Mouse (Mus musculus) cerebellum, adult 9-10 months (tissue): Measurements from ENCODE around the gene Lrfn2.
A peak's percentile ranks its signal among the peaks of the same experiment; 100 is the strongest.

Experiments used
- DNase-seq: peaks from one replicate; pipeline ENCODE4 v3.0.0; 2022

The Lrfn2 gene

DNA sequence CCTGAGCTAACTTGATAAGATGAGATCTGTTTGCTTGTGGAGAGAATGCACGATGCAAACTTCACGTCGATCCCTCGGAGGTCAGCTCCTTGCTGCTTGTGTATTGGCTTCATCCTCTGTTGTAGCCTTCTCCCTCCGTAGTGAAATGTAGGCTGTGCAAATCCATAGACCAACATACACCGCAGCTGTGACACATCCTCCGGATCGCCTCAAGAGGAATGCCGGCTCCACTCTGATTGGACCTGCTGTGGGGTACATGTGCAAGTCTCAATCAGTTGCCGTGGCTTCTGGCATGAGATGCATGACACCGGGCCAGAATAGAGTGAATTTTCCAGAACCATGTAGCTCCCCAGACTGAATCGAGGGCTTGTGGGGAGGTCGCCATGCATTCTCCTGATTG lies 36.1 kb downstream of the Lrfn2 start:
- DNase-seq, result no peak

DNA sequence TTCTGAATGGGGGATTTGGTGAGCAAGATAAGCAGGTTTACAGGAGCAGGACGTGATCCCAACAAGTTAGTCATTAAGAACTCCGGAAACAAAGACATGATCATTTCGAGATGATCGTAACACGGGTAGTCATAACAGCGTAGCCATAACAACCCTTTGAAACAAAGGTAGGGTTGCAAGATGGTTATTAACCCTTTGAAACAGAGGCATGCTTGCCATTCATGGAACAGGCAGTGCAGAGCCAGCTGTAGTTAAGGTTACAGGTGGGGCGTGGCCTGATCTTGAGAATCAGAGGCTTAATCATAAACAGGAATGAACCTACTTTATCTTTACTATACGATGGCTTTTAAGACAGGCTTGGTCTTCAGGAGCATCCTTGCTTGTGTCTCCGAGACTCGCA lies 39.1 kb downstream of the Lrfn2 start:
- no peak for DNase-seq

DNA sequence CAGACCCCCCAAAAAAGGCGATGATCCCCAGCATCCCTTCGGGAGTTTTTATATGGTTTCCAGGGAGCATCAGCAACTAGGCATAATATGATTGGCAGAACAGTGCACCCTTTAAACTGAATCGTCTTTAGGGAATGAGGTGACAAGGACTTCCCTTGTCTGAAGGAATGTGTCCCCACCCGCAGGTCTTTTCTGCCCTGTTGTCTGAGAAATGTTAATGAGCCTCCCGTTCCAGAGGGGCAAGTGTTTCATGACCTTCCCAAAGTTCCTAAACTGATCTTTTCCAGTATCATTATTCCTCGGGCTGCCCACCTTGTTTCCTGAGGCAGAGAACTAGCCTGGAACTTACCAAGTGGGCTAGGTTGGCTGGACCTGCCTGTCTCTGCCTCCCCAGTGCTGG lies 40.7 kb downstream of the Lrfn2 start:
- no peak for DNase-seq

DNA sequence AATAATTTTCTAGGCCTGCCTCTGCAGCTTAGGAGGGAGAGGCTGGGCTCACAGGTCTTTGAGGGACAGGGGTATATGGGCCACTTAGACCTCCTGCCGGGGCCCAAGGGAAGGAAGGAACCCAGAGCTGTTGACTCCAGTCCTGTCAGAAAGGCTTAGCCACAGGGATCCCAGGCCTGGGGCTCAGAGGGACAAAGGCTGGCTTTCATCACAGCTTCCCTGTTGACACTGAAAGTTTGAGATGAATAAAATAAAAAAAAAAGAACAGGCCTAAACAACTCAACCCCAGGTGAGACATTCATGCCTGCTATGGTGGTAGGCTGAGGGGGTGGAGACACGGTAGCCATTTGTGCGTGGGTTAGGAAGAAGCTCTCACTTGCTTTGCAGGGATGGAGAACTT lies 41.2 kb downstream of the Lrfn2 start:
- DNase-seq, result no peak

DNA sequence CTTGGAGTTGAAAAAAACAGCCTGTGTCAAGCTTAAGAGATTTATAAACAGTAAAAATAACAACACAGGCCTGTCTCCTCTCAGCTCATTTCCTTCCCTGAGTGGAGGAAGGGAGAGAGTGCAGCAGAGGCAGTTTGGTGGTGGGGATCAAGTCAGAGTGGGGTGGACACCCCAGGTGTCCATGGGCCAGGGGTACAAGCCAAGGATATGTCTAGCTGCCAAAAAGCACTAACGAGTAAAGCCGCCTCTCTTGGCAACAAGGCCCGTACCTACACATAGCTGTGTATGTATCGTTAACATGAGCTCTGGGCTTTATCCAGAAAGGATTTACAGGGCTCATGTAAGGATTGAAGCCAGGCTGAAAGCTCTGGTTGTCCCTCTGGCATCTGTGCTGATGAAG lies 42.9 kb downstream of the Lrfn2 start:
- DNase-seq, result no peak

DNA sequence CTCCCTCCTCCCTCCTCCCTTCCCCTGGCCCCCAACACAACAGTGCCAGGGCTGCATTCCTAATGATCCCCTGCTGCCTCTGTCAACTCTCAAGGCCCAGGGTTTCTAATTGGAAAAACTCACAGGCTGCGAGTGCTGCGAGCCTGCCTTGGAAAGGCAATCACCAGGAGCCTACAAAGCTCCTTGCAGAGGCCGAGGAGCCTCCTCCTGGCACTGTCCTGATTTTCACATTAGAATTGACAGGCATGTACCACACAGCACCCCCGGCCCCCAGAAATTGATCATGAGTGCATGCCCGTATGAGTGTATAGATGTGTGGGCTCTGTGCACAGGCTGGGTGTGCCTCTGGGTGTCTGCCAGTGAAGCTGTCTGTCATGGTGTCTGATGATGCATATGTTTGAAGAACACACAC lies 44.4 kb downstream of the Lrfn2 start:
- DNase-seq, result peak; percentile 2

DNA sequence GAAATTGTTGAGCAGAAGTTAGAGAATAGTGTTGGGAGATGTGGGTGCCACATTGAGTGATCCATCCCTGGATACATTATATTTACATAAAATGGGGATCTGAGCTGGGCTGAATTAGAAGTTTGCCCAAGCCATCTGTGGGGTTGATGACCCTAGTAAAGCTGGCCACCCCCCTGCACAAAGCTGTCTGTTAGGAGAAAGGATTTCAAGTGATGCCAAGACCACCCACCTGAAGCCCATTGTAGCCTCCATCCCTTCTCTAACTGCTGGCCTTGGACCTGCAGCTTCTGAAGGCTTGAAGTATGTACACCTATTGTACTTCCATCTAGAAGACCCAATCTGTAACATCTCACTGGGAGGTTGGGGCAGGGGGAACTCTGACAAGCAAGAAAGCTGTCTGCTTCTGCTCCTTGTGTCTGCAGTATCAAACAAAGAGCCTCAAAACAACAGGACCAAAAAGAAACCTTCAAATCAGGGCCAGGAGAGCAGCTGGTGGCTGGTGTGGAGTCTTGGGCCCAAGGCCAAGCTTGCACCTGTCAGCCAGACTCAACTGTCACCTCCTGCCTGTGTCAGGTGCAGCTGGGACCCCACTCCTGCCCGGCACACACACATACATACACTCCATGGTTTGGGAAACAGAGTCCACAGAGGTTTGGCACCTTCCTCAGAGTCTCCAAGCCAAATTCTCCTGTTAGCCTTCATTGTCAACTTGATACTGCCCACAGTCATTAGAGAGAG lies 63.2 kb downstream of the Lrfn2 start:
- no peak for DNase-seq

DNA sequence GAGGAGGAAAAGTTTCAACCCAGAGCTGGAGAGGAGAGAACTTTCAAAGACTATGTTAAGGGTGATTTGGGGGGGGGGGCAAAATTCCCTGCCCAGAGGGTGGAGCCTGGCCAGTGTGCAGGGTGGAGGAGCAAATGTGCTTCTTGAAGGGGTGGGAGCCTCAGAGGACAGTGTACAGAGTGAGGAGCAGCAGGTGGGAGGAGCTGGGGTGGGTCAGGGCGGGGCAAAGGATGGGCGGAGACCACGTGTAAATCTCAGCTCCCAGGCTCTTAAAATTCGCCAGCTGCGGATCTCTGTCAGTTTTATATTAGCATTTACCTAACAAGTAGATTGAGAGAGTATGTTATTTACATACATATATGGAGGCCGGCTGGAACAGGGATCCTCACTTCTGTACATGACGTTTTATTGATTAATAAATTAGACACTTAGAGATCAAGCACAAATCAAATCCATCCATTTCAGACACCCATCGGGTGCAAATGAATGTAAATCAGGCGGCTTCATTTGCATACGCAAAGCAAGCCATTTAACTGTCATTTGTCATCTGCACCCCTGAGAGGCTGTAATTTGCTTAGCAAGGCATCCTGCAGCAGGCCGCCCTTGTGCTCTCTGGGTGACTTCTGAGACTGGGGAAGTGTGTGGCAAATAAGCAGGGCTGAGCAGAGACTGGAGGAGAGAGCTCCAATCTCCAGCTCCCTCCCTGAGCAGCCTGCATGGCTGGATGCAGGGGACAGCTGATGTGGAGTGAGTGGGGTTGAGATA lies 67.5 kb downstream of the Lrfn2 start:
- no peak for DNase-seq

DNA sequence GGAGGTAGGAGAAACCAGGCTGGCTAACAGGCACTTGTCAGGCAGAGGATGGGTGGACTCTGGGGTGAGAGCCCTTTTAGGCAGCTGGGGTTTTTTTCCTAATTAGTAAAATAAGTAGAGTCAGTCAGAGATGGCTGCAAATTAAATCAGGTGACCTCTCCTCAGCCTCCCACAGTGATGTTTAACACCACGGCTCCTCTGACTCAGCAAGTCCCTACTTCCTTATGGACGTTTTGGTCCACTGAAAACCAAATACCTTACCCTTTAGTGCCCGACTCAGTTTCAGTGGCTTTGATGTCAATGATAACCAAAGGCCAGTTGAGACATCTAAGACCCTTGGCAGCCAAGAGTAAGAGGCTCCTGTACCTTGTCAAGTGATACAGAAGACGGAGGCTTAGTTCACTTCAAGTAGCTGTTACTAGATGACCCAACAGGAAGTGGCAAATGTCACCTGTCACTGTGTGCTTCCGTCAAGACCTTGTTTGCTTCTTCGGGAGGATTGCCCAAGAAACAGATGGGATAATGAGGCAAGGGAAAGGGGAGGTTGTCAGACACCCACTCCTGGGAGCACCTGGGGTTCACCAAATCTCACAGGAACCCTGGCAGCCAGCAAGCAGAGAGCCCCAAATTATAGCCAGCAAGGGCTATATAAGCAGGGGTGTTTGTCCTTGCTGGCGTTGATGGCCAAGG lies 77.3 kb downstream of the Lrfn2 start:
- DNase-seq, result no peak

DNA sequence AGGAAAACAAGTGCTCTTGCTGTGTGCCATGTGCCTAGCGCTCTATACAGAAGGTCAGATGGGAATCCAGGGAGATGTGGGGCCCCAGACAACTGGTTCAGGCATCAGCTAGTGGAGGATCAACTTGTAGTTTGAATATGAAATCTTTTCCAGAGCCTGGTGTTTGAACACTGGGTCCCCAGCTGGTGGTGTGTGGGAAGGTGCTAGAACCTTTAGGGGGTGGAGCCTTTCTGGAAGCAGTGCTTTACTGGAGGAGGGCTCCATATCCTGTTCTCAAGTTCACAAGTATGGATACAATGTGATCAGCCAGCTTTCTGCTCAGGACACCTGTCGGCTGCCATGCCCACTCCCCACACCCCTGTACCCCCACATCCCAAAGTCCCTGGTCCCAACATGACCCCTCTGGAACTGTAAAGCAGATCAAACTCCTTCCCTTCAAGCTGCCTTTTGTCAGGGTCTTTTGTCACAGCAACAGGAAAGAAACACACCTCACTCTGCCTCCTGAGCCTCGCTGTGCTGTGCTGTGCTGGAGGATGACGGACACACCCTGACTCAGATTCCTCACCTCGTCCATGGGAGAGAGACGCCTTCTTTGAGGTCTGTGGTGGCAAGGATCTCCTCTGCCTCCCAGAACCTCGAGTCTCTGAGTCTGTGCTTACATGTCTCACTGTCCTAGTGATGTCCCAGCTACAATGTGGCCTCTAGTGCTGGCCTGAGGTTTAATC lies 81.9 kb downstream of the Lrfn2 start:
- no peak for DNase-seq

DNA sequence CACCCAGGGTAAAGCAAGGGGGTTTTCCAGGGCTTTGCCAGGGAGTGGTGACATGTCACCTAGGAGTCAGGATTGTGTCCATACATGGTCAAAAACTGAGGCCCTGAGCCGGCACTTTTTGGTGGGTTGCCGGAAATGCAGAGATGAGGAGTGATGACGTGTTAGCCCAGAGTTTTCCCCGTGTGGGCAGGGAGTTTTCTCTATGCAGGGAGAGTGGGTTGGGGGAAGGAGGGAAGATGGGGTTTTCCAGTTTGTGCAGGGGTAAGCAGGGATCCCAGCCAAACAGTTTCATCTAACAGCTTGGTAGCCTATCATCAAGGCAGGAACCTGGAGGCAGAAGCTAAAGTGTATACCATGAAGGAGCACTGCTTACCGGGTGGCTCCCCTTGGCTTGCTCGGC lies 83.2 kb downstream of the Lrfn2 start:
- no peak for DNase-seq

DNA sequence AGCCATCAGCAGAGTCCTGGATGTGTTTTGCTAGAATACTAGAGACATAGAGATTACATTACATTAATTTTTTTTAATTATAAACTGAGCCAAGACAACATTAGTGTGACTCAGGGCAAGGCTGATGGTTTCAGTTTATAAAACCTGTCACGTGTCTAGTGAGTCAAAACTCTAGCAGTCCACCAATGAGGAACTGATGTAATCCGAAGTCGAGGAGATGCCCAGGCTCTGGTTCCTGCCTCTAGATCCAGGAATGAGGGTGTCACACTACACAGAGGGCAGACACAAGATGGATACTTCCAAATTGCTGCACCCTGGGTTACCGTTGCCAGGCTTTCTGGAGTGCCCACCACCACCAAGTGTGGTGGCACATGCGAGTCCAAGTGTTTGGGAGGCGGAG lies 84.0 kb downstream of the Lrfn2 start:
- DNase-seq, result no peak

DNA sequence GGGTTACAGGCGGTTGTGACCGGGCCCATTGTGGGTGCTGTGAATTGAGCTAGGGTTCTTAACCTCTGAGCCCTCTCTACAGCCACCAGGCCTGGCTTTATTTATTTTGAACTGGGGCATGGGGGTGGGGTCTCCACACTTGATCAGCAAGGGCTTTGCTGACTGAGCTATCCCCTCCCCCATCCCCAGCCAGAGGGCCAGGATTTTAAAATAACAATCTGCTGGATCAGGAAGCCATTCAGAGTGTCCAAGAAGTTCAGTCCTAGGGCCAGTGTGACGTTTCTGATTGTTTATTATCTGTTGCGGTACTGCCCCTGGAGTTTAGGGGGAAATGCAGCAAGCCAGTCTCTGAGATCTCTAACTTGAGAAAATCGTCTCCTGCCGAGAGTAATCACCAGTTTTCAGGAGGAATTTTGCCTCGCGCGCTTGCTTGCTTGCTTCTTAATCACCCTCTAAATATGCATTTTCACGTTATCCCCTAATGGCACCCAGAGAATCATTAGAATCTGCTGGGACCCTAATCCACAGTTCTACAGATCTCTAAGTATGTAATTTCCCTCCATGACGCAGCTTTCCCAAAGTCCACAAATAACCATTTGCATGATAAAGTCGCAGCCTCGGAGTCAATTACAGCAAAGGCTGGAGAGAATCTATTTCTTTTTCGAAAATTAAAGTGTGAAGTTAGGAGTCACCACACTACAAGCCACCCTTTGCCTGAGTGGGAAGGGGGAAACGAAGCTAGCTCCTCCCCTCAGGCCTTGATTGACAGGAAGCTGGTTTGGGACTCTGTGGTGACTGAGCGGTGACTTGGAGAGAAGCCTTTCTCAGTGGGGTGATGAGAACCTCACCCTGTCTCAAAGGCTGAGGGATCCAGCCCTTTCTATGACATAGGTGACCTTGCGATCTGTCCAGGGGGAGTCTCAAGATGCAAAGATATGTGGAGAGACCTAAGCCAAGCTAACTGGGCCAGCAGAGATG lies 85.5 kb downstream of the Lrfn2 start:
- DNase-seq, result no peak

DNA sequence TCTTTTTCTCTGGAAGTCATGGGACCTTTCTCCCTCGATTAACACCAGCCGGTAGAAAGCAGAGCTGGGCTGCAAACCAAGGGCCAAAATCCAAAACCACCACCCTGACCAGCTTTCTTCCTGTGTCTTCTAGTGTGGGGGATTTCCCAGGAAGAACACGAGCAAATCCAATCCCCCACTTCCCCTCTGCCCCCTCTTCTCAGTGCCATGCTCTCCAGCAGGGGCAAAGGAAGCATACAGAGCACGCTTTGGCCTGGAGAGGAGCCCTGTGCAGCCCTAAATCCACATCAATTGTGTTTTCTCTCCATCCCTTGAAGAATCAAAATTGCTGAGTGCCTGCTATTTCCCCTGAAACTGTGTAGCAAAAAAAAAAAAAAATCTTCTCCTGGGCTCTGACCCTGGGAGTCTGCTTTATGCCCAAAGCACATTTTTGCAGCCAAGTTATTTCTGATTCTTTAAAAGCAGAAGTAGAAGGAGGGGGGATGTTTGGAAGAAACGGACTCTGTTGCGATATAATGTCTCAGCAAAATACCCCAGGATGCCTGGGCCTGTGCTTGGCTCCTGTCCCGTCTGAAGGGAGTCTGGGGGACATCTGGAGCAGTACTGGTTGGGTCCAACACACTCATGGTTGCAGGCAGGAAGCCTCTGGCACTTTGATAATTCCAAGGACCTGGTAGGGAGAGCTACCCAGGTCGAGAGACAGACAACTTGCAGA lies 86.8 kb downstream of the Lrfn2 start:
- DNase-seq, result no peak

DNA sequence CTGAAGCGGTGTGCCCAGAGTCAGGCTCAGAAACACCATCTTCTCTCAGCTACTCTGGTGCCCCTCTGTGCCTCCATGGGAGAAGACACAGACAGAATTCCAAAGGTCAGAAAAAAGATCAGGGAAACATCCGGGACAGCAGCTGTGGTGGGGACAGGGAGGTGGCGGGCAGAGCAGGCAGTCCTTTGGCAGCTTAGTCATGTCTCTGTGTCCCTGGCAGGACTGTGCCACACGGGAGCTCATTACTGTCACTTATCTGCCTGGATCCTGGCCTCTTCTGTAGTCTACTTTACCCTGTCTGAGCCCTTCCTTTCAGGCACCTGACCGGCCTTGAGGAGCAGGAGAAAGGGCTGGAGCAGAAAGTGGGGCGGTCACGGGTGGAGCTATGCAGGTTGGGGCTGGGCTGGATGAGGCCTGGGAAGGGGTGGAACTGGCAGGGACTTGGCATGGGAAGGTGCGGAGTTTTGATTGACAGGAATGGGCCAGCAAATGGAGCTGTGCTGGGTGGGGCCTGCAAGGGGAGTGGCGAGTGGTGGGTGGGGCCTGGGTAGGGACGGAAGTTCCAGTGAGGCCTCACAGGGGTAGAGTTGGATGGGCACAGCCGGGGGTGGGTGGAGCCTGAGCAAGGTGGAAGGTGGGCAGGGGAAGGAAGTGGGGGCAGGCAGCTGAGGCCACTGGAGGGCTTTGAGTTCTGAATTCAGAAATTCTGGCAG lies 97.5 kb downstream of the Lrfn2 start:
- no peak for DNase-seq

DNA sequence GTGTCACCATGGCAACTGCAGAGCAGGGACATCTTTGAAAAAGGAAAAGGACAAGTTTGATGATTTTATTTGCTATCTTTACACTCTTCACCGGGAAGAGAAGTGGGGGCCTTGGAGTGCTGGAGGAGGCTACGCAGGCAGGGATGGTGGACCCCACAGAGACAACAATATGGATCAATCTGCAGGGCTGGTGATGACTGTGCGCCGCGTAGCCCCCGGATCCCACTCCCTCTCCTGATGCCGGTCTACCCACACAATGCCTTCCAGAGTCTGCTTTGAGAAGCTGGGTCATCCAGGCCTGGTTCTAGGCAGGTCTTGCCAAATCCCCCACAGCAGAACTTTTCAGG lies 98.1 kb downstream of the Lrfn2 start:
- no peak for DNase-seq

DNA sequence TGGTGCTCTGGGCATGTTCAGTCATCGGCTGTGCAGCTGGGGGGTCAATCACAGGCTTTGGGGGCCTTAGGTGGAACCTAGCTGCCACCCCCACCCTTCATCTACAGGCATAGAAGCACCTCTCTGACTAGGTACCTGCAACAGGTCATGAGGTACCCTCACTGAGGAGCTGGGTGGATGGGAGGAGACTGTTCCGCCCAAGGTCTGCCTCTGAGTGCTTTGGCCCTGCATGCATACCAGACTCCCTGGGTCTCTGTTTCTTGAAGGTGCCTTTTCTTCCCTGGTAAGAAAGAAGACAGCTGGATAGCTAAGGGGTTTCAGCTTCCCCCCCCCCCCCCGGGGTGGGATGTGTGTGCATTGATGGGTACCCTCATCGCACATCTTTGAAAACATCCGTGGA lies 98.7 kb downstream of the Lrfn2 start:
- DNase-seq, result no peak

DNA sequence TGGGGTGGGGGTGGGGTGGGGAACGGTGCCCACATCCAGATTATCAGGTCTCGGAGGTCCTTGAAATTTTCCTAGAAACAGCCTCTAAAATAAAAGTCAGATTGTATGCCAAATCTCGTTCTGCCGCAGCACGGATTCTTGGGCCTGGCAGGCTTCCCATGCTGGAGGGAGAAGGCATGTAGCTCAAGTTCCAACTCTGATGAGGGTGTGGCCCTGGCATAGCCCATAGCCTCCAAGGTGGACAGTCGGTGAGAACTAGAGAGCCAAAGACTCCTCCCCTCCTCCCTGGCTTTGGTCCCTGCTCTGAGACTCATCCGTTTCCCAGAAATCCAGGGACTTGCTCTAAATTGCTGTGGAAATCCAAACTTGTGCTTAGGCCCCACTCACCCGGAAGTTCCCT lies 99.6 kb downstream of the Lrfn2 start:
- DNase-seq, result no peak

DNA sequence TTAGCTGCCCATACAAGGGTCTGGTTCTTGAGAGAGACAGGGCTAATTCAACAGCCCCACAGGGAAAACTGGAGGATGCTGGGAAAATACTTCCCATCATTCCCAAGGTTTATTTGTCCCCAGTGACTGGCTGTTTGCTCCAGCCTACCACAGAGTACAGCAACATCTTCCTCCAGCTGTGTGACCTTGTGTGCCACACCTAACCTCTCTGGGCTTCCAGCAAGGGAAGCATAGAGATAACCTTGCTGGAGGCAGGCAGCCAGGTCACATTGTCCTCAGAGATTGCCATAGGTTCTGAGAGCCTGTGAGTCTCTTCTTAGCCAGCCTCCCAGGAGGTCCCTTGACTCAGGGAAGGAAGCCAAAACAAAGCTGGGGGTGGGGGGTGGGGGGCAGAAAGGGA lies 101.1 kb downstream of the Lrfn2 start:
- DNase-seq, result no peak

DNA sequence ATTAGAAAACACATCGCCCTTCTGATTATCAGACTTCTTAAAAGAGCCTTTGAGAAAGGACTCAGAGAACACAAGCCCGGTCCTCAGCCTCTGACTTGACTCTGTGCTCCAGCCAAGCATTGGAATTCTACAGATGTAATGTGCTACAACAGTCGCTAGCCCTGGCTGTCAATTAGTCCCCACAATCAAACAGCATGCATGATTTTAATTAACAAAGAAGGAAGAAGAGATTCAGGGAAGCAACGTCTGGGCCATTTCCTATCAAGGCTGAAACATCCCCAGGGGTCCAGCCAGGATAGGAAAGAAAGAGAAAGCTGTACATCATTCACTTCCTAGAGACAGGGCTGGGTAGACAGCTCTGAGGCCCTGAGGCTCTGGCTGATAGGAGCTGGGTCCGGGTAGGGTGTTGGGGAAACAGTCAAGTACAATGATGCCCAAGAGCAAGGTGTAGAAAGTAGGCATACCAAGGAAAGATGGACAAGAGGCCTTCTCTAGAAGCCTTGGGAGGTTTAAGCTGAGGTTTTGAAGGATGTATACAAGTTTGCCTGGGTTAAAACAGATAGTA lies 101.6 kb downstream of the Lrfn2 start:
- DNase-seq, result no peak

DNA sequence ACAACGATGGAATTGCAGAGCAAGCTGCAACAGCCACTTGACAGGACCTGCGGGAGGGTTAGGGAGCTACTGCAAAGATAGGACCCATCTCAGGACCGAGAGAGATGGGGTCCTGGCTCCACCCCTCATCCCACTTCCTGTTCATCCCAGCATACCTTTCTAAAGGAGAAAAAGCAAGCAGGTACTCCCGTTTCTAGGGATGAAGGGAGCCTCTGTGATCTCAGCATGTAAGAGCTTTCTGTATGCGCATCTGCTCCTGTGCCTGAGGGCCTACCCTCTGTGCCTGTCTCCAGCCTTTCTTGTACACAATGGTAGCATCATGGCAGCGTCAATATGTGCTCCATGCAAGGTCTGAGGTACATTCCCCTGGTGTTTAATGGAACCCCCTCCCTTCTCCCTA lies 102.9 kb downstream of the Lrfn2 start:
- no peak for DNase-seq
